Mouse (Mus musculus) CD8-positive naive resting alpha-beta T cell, adult 2 months (primary cell): ENCODE results near the gene Fkbp15.

Source experiments
- DNase-seq, 2 experiments: peaks; one replicate each; pipeline ENCODE4 v3.0.0; 2022; ENCODE audit warnings: low read depth in 2 of 2, low spot score in 2 of 2

The Fkbp15 gene

DNA sequence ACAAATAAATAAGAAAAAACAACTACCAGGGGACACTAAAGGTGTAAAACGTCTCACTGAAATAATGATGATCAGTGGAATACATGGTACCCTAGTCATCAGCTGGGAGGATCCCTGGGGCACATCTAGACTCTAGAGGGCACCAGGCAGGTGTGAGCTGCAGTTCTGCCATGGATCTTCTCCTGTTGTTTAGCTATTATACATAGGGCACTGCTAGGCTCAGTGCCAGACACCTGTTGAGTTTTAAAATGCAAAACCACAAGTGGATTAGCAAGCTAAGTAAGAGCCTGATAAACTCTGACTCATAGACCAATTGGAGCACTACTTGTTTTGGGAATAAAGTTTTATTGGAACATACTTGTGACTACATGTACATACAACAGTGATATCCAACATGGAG is 42.1 kb downstream of the Fkbp15 start:
- DNase-seq: no peak

DNA sequence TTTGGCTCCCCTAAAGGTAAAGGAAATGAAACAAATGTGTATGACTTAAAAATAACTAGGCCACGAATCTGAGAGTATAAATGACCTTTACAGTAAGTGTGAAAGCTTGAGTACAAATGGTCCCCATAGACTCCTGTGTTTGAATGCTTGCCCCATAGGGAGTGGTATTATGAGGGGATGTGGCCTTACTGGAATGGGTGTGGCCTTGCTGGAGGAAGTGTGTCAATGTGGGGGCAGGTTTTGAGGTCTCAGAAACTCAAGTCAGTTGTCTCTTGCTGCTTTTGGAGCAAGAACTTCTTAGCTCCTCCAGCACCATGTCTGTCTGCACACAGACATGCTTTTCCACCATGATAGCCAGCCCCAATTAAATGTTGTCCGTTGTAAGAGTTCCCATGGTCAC is 43.9 kb downstream of the Fkbp15 start:
- no peak for DNase-seq

GRCm38 (mm10) chr4:62314516-62314915 is 45.8 kb downstream of the Fkbp15 start:
- no peak for DNase-seq

DNA sequence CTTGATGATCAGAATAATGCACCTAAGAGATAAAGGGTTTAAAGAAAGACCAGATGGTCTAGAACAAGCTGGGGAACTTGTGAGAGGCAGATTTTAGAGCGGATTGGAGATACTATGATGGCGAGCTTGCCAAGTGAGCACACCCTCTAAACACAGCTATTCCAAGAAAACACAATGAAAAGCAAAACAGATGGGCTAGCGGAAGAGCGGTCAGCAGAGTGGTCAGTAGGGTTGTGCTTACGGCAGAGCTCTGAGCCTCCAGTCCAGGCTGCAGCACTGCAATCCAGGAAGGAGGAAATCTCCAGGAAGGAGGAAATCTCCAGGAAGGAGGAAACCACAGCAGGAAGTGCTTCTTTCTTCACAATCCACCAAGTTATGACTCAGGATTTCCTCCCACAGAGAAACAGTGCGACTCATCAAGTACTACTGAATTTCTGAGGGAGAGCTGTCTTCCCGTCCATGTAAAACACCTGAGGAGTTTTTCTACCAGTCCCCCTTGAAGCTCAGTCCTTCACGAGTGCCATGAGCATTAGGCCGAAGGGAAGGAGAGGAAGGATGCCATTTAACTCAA is 46.6 kb downstream of the Fkbp15 start:
- DNase-seq: no peak

DNA sequence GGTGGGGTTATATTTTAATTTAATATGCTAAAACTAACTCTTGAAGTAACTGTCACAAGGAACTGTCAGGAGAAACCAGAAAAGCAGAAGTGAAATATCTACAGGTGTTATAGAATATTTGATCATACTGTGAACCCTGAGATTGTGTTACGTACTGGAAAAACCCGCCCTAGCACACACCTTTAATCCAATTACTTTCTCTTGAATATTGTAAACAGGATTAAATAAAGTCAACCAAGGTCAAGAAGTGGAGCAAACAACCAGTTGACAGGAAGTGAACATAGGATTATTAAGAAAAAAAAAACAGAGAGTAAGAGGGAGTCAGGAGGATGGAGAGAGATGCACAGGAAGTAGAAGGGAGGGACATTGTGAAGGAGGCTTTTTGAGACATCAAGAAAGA is 47.5 kb downstream of the Fkbp15 start:
- DNase-seq: no peak

- DNase-seq: no peak
These were observed 51.9 kb downstream of the Fkbp15 start for GRCm38 (mm10) chr4:62308406-62308805.

DNA sequence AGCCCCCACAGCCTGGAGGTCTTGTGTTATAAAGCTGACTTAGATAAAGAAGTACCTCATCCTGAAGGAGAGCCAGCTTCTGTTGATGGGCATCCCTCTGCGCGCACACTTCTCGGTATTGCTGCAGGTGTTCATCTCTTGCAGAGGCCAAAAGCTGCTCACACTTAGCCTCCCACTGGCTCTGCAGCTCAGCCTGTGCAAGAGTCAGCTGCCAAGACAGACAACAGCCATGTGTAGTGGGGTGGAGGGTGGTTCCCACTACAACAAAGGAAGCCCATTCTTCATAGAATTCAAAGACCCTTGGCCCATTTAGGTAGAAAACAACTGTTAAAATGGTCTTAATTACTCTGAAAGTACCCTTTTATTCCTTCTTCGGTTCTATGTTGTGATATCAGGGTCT is 53.5 kb downstream of the Fkbp15 start:
- DNase-seq: no peak

- no peak for DNase-seq
These were observed 54.0 kb downstream of the Fkbp15 start for GRCm38 (mm10) chr4:62306301-62306700.

DNA sequence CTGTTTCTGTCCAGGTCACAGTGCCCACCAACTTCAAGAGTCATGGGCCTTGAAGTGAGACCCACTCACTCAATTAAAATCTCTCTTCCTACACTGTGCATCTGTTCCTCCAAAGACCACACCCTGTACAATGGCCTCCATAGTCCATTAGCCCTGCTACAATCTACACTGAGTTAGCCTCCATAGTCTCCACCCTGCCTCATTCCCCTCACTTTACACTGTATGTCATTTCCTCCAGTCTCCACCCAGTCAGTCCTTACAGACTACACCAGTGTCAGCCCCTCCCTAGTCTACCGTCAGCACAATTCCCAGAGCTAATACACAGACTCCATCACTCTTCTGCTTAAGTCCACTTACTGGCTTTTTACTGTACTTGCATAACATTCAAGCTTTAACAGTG is 57.1 kb downstream of the Fkbp15 start:
- DNase-seq: no peak

DNA sequence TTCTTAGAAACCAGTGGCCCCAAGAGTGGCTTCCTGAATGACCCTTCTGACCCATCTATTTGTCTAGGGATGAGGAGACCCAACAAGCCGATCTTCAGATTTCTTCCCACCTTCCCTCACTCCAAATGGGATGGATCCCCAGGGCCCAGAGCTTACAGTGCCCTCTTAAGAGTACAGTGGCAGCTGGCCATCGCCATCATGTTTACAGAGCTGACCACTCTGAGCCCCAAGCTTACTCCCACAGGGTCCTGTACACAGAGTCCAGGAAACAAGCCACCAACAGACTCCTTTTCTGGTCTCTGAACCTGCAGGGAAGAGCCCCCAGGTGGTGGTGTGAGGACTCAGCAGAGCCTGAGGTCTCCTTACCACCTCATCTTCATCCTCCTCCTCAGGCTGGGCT is 57.6 kb downstream of the Fkbp15 start:
- DNase-seq: no peak

DNA sequence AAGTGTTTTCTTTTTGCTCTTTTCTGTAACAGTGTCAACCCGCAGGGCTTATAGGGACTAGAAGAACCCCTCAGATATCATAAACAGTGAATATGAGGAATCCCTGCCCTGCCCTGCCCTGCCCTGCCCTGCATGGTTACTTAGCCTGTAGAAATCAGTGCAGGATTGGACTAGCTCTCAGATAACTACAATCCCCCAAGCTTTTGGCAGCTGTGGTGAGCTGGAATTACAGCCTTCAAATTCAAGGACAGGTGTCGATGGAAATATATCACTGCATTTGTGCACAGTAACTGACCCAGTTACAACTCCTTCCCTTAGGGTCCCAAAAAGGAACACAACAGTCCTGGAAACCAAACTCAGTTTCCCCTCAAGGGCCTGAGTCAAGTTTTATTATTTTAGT is 60.3 kb downstream of the Fkbp15 start:
- no peak for DNase-seq

DNA sequence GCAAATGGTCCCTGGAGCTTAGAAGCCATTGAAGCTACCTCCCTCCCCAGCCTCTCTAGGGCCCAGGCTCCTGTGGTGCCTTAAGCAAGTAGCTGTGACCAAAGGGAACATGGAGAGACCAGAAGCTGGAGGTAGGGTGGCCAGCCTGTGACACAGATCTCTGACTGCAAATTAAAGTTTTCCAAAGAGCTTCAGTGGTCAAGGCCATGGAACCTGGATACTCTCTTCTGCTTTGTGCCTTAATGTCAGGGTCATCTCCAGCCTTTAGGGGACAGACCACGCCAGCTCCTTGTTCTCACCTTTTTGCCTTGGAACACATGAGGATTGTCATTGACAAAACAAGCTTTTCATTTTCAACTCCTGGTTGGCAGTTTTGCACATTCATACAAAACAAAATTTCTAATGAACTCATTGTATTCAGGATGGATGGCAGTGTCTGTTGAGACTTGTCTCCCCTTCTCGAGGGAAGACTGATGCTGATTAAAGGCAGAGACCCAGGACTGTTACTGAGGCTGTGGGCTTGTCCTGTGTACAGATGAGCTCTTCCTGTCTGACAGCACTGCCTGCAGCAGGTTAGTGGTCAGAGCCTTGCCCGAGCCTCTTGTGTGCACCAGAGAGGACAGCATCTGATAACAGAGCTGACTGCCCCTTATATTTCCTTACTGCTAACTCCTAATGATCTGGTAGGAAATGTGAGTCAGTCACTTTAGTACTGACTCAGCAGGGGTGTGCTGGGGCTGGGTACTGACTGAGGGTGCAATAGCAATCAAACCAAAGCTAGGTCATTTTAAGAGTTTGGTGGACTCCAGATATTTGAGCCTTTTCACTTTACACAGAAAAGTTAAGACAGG is 62.8 kb downstream of the Fkbp15 start:
- DNase-seq: no peak

GRCm38 (mm10) chr4:62294741-62295140 is 65.6 kb downstream of the Fkbp15 start:
- no peak for DNase-seq

DNA sequence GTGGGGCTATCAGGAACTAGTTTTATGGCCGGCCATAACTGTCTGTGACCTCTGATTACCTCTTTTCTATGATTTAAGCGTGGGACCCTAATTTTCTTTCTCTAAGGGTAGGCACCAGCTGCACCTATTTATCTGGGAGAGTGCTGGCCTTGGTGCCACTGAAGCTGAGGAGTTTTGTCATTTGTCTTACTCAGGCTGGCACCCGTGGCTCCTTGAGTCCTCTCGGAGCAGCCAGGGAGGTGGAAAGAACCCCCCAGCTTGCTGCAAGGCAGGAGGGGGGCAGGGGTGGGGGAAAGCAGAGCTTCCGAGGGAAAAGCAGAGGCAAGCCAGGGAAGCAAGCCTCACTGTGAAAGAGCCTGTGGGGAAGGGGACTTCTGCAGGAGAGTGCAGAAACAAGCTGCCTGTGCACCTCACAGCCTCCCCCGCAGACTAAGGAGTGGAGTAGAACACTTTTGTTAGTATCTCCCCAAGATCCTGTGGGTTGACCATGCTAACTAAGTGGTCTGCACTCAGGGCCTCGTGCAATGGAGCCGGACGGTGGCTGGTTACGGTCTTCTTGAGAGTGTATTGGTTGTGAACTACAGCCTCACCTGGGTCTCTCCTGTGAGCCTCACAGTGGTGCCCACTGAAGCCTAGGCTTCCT is 67.0 kb downstream of the Fkbp15 start:
- DNase-seq: no peak

DNA sequence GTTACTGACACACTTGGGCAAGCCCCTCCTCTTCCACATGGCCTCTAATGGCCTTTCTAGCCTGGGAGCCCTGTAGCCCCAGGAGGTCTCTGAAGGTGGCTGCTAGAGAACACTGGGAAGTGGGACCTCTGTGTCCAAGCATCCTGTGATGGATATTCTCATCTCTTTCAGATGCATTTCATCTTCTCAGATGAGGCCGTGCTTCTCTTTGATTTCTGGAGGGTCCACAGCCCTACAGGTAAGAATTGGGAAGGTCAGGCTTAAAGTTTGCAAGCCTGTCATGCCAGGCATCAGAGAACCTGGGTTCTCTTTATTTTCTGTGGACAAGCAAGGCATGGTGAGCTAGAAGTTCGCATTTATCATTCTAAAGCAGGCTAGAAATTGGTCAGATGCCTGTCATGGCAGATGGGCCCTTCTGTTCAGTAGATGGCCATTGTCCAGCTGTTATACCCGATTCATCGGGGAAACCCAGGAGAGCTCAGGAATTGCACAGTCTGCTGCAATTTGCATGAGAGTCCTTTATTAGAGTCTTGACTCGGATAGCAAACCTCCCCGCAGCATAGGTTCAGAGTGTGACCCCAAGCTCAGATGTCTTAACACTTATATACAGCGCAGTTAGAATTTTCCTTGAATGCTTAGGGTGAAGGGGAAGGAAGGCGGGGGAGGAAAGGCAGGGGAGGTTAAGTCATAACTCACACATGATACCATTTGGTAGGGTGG is 67.7 kb downstream of the Fkbp15 start:
- DNase-seq: no peak

- DNase-seq: no peak
These were observed 69.4 kb downstream of the Fkbp15 start for GRCm38 (mm10) chr4:62290816-62291505.

DNA sequence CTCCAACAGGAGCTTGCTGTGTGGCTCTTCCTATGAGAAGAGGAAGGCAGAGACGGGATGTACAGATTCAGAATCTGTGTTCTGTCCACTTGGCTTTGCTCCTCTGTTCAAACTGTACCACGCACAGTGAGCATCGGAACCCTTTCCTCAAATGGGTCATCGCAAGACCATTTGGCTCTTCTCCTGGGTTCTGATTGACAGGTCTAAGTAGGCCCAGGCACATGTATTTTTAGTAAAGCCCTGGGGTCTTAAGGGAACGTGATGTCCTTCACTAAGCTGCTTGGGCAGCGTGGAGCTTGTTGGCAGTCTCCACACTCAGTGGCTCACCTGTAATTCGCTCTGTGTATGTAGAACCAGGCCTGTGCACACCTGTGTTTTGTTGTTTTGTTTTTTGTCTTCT is 71.1 kb downstream of the Fkbp15 start:
- DNase-seq: no peak

DNA sequence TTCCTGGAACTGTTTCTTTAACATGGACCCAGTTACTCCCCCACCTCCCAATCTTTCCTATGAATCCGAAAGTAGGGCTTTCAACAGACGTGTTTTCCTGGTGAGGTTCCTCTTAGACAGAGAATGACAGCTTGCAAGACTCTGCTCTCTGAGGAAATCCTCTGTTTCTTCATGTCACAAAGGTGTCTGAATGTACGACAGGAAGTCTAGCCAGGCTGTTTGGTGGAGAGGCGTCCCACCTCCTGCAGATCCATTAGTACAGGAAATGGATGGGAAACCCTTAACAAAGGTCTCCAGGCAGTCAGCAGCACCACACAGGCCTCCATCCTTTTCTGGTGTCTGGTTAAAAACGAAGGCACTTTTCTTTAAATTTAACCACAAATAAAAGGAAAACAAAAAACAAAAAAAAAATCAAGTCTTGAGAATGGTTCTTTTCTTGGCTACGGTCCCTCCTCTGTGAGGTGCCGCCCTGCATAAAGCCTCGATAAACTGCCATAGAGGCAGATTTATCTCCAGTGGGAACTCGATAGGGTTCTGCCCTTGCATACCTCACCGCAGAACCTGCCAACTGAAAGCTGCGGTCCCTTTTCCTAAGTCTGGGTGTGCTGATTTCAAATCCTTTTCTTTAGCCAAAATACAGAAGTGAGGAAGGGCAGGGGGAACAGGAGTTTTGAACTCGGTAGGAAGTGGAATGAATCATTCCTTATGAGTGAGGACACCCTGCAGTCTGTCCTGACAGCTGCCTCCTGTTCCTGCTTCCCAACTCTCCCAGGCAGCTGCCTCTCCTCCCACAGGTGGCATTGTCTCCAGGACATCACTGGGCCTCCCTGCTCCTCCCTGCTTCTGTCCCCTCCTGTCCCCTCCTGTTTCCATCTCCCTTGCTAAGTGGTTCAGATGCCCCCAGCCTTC is 73.1 kb downstream of the Fkbp15 start:
- peak in 1 of 2 experiments; percentile 15 for DNase-seq

DNA sequence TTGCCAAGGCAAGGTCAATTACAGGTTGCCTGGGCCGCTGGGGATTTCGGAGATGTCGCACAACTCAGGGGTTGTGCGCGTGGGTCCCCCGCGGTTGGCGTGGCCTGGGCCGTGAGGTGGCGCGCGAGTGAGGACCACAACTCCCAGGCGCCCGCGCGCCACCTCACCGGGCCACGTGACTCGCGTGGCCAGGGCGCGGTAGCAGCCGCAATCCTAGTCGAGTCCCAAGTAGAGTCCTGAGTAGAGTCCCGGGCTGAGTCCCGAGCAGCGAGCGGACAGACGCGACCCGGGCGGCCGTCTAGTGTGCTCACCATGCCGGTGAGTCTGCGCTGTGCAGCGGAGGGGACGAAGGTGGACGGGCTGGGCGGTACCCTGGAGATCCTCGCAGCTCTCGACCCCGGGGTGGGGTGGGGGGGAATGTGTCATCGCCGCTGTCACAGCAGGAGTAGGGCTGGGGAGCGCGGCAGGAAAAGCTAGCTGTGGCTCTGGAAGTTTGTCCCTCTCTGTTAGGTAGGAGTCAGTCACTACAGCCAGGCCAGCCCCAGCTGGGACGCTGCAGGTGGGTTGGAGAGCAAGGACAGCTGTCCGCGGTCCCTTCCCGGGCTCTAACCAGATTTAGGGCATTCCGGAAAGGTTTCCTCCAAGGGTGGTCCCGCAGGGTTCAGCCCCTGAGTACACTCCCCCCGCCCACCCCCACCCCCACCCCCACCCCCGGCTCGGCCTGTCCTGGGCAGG is 73.9 kb downstream of the Fkbp15 start:
- DNase-seq: peak; percentile 21 to 40
